Mouse (Mus musculus) liver, embryonic 14.5 days (tissue): ENCODE measurements around the gene Cldn2. TPM values are rescaled to one million over a fixed set of nuclear protein-coding genes. Genes with fewer than 3 reads are reported as not detected.
A peak's percentile ranks its signal among the peaks of the same experiment; 100 is the strongest.

ENCODE experiments used
- ATAC-seq: fragments of 200-750 bp; cut with Nextera tagmentation; 2 replicates; pipeline ENCODE4 v1.8.0; 2017; ENCODE audit warnings: moderate number of reproducible peaks, mild to moderate bottlenecking, moderate library complexity; ENCODE audit not compliant: insufficient read depth
- DNase-seq, 3 experiments: peaks; one replicate each; pipeline ENCODE4 v3.0.0-alpha.2; 2012 to 2013; ENCODE audit warnings: low read depth in 3 of 3, low spot score in 3 of 3
- H3K27ac ChIP-seq: fragments of 300-500 bp; sonication (generic); 2 replicates; pipeline ENCODE4 v1.5.1; 2014; ENCODE audit warnings: moderate library complexity, mild to moderate bottlenecking, control low read depth, inconsistent platforms
- H3K27me3 ChIP-seq: fragments of 300-500 bp; sonication (generic); 2 replicates; pipeline ENCODE4 v1.6.1; 2014; ENCODE audit warnings: mild to moderate bottlenecking, low read length, moderate library complexity; ENCODE audit not compliant: control insufficient read depth, insufficient read depth
- H3K36me3 ChIP-seq: fragments of 300-500 bp; sonication (generic); replicated peaks from 2 replicates; pipeline ENCODE4 v1.6.1; 2014; ENCODE audit warnings: low read depth; ENCODE audit not compliant: control insufficient read depth, insufficient read depth
- H3K4me1 ChIP-seq, 2 experiments: fragments of 200-500 bp in 1 of 2; fragments of 300-500 bp in 1 of 2; sonication (generic) in 1 of 2; replicated peaks; 2 replicates each; pipeline ENCODE4 v1.6.1; 2012 to 2014; ENCODE audit warnings: antibody characterized with exemption in 1 of 2, inconsistent platforms in 1 of 2, low read length in 1 of 2; ENCODE audit not compliant: control insufficient read depth in 2 of 2, insufficient read depth in 2 of 2
- H3K4me2 ChIP-seq: fragments of 300-500 bp; sonication (generic); 2 replicates; pipeline ENCODE4 v1.6.1; 2014; ENCODE audit warnings: low read depth, mild to moderate bottlenecking, control low read depth, moderate library complexity
- H3K4me3 ChIP-seq, 2 experiments: fragments of 200-500 bp in 1 of 2; fragments of 300-500 bp in 1 of 2; sonication (generic) in 1 of 2; 2 replicates each; pipeline ENCODE4 v1.5.1; 2012 to 2014; ENCODE audit warnings: low read depth in 2 of 2, low read length in 2 of 2, mild to moderate bottlenecking in 2 of 2, control low read depth in 1 of 2, inconsistent platforms in 1 of 2, moderate library complexity in 1 of 2; ENCODE audit not compliant: insufficient read depth in 1 of 2
- H3K9ac ChIP-seq: fragments of 300-500 bp; sonication (generic); replicated peaks from 2 replicates; pipeline ENCODE4 v1.6.1; 2014; ENCODE audit warnings: mild to moderate bottlenecking, control low read depth, moderate library complexity
- H3K9me3 ChIP-seq: fragments of 300-500 bp; sonication (generic); 2 replicates; pipeline ENCODE4 v1.6.1; 2016; ENCODE audit warnings: low read length, mixed read lengths; ENCODE audit not compliant: control insufficient read depth
- CTCF ChIP-seq: IDR thresholded peaks from 2 replicates; pipeline ENCODE4 v1.5.1; 2016; ENCODE audit warnings: antibody characterized with exemption, low read depth, control low read depth
- EP300 ChIP-seq: IDR thresholded peaks from 2 replicates; pipeline ENCODE4 v1.6.1; 2016; ENCODE audit warnings: antibody characterized with exemption, low read depth
- WGBS: fragments of 180-500 bp; shearing (Covaris S2); extraction: QIAGEN DNeasy Blood & Tissue Kit; methylation state at CpG from one replicate; pipeline ENCODE4 v1.1.7; 2014; ENCODE audit not compliant: insufficient replicate concordance; 5-methylcytosine and 5-hydroxymethylcytosine counted together
- polyA plus RNA-seq, 2 experiments: library from polyadenylated mRNA; depleted of rRNA in 1 of 2; stranded (reverse) in 1 of 2; unstranded in 1 of 2; fragments of >200 nt; fragmentation: Nextera tagmentation in 1 of 2; extraction: Ambion mirVana in 1 of 2; gene quantifications; 2 replicates each; pipeline versions ENCODE4 v1.2.1 to v1.2.3; 2012 to 2014

Gene Cldn2
- polyA plus RNA-seq, 2 experiments = 0.11 to 0.18 TPM

DNA sequence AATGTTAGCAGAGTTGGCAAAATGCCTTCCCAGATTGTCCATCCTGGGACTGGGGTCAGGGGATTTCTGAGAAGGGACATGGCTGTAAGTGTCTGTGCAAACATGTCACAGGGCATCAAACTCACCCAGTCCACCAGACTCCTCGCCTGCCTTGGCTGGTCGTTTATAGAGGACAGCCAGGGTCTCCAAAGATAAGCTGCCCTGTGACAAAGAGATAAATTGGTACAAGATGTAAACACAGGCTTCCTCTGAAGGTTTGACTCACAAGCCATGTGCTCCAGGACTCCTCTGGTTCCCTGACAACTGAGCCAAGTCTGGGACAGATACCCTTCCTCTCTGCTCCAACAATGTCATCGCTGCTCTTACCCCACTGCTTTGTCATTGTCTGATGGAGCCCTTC, 19.6 kb upstream of the Cldn2 start:
- WGBS = 13% methylated on average over 3 of the region's 3 CpGs
- H3K4me3 ChIP-seq = no peak overlapping the region
- H3K4me1 ChIP-seq = peaks cover 0 to 16% of the 10 kb centered on the region in 2 experiments; a peak in 3 of 4 replicates
- DNase-seq (peak in 1 of 3 experiments; percentile 11), ATAC-seq (peak; percentile 79)
- no peak overlapping the region for H3K4me2 ChIP-seq
- H3K27ac ChIP-seq = no peak overlapping the region
- H3K9me3 ChIP-seq = no peaks in the 10 kb centered on the region
- H3K36me3 ChIP-seq = no peaks in the 10 kb centered on the region
- TF ChIP-seq EP300 = peak; percentile 54
- no peak for TF ChIP-seq CTCF
- no peaks in the 10 kb centered on the region for H3K27me3 ChIP-seq
- H3K9ac ChIP-seq = no peak overlapping the region

DNA sequence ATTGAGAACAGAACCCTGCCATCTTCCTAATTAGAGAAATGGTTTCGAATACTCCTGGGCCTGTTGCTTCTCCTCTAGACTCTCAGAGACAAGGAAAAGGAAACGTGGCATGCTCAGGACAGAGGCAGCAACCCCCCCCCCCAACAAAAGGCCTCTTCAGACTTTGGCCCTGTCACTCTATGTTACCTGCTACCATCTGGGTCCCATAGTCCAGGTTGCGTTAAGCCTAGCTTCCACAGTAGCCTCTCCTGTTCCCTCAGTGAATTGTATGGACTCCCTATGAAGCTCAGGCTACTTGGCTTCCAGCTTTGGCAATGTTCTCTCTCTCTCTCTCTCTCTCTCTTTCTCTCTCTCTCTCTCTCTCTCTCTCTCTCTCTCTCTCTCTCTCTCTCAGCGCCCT, 19.1 kb upstream of the Cldn2 start:
- H3K9me3 ChIP-seq = no peaks in the 10 kb centered on the region
- ATAC-seq = no peak
- H3K9ac ChIP-seq = no peak overlapping the region
- TF ChIP-seq EP300 (no peak), CTCF (no peak)
- no peak overlapping the region for H3K27ac ChIP-seq
- H3K4me1 ChIP-seq = peaks cover 0 to 16% of the 10 kb centered on the region in 2 experiments; a peak in 3 of 4 replicates
- no peaks in the 10 kb centered on the region for H3K36me3 ChIP-seq
- H3K4me2 ChIP-seq = no peak overlapping the region
- H3K4me3 ChIP-seq = no peak overlapping the region
- DNase-seq = no peak
- H3K27me3 ChIP-seq = no peaks in the 10 kb centered on the region
- 60% methylated on average over 4 of the region's 4 CpGs for WGBS

DNA sequence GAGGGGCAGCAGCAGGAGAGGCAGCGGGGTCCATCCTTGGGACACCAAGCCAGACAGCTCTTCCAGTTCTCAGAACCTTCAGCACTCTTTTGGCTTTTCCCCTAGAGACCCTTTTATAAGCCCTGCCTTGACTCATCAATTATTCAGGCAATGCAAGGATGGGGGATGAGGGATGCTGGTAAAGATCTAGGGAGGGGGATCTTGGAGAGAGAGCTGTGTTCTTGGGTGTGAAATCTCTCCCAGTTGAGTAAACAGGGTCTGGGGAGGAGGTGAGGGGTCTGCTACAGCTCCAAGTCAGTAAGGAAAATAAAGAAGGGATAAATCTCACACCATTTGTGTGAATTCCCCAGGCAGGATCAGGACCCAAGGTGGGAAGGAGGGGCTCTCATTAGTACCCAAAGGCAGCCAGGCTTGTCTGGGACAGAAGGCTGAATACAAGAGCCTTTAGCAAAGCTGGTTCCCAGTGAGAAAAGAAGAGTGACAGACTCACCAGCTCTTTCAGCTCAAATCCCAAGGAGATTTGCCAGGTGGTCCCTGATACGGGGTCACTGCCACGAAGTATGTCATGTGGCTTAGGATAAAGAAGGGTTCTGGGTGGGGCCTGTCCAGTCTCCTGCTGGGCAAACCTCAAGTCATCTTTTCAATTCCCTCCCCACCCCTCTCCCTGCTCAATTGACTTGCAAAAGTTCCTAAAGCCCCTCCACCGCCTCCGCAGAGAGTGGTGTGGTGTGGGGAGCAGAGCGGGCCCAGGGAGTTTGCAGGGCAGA, 18.2 kb upstream of the Cldn2 start, which contains the start of gene Ripply1:
TSS of gene Ripply1 (minus strand) at position 76 of the 767 bp plus-strand sequence.
- DNase-seq = no peak
- H3K27ac ChIP-seq = no peak within 1 kb of the TSS

DNA sequence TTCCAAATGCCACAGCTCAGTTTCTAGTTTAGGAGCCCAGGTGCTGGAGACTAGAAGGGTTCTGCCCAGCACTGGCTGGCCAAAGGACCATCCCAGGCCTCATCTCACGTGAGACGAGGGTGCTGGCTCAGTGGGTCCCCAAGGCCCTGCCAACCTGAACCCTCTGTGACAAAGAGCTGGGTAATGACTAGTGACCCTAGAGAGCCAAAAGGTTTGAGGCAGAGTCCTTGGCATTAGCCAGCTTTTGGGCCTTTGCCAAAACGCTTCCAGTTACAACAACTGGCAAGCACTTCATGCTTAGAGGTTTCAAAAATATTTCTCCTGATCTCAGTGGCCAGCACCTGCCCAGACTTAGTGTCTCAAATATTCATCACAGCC, 17.6 kb upstream of the Cldn2 start:
- DNase-seq (no peak), ATAC-seq (no peak)
- no peak overlapping the region for H3K27ac ChIP-seq

More for the DNA sequence above, 18.2 kb upstream of the Cldn2 start, which contains the start of gene Ripply1:
- no peak within 1 kb of the TSS for H3K9ac ChIP-seq
- H3K36me3 ChIP-seq = no peaks in the 10 kb centered on the region
- WGBS = 60% methylated on average over 6 of the region's 6 CpGs
- ATAC-seq = no peak
- no peak within 1 kb of the TSS for H3K4me2 ChIP-seq
- TF ChIP-seq EP300 = no peak
- no peak for TF ChIP-seq CTCF
- H3K27me3 ChIP-seq = no peaks in the 10 kb centered on the region
- peaks cover 0 to 16% of the 10 kb centered on the region in 2 experiments; a peak in 3 of 4 replicates for H3K4me1 ChIP-seq
- no peak within 1 kb of the TSS for H3K4me3 ChIP-seq
- H3K9me3 ChIP-seq = no peaks in the 10 kb centered on the region

DNA sequence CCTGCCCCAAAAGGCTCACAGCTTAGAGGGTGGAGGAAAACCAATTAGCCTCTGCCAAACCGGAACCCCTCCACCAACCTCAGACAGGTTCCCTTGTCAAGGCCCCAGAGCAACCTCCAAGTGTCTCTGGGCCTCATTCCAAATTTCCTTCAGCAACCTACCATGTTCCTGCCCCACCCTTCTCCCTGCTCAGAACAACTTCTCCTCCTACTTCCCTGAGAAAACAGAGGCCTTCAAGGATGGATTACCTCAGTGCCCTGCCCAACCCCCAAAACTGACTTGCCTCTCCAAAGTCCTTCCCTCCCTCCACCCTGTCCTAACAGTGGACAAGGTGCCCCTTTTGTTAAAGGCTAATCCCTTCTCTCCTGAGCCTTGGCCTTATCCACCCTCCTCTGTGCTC, 14.9 kb upstream of the Cldn2 start:
- H3K4me1 ChIP-seq = peaks cover 0 to 10% of the 10 kb centered on the region in 2 experiments; a peak in 3 of 4 replicates
- no peak overlapping the region for H3K27ac ChIP-seq
- H3K36me3 ChIP-seq = no peaks in the 10 kb centered on the region
- no peak for ATAC-seq
- 11% methylated on average over 1 of the region's 1 CpGs for WGBS
- no peak for TF ChIP-seq CTCF
- TF ChIP-seq EP300 = no peak
- no peak overlapping the region for H3K4me3 ChIP-seq
- no peak overlapping the region for H3K9ac ChIP-seq
- H3K4me2 ChIP-seq = no peak overlapping the region
- no peak for DNase-seq
- H3K27me3 ChIP-seq = no peaks in the 10 kb centered on the region
- H3K9me3 ChIP-seq = no peaks in the 10 kb centered on the region

More for the DNA sequence above, 17.6 kb upstream of the Cldn2 start:
- H3K9me3 ChIP-seq = no peaks in the 10 kb centered on the region
- H3K27me3 ChIP-seq = no peaks in the 10 kb centered on the region
- H3K4me1 ChIP-seq = peaks cover 0 to 16% of the 10 kb centered on the region in 2 experiments; a peak in 3 of 4 replicates
- 45% methylated on average over 3 of the region's 3 CpGs for WGBS
- H3K4me2 ChIP-seq = no peak overlapping the region
- H3K4me3 ChIP-seq = no peak overlapping the region
- no peaks in the 10 kb centered on the region for H3K36me3 ChIP-seq
- TF ChIP-seq EP300 = no peak
- TF ChIP-seq CTCF = no peak
- no peak overlapping the region for H3K9ac ChIP-seq
